Mouse (Mus musculus): ENCODE data around the gene Plekha7.

DNA sequence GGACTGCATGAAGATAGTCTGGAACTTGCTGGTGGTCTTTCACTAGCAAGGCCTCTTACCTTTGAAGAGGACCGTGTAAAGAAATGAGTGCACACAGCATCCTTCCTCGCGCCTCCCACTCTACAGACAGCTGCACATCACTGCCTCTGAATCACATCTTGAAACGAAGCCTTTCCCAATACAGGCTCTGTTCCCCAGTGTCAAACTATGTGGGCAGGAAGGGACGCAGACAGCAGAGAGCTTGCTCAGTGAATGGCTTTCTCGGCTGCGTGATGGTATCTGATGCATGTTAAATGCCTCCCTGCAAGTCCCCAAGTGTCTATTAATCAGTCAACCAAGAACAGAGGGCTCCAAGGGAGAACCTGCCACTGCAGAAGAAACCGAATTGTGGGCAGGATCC is 99.3 kb downstream of the Plekha7 start:
- TF ChIP-seq CTCF (IDR thresholded peaks at IDR 0.05; ENCODE audit: extremely low read depth, insufficient read length, insufficient replicate concordance, low read depth, low read length) (no peak), POLR2A (IDR thresholded peaks at IDR 0.05; ENCODE audit: low read depth, low read length) (no peak)

Data from small intestine, adult 2 months (tissue).